Mouse (Mus musculus) intestine, embryonic 15.5 days (tissue): ENCODE results near the gene Dlg1. TPM values are rescaled to one million over a fixed set of nuclear protein-coding genes. Genes with fewer than 3 reads are reported as not detected.

ENCODE experiments used
- ATAC-seq: fragments of 200-750 bp; cut with Nextera tagmentation; 2 replicates; pipeline ENCODE4 v1.8.0; 2017; ENCODE audit warnings: moderate TSS enrichment, moderate library complexity
- H3K27ac ChIP-seq: fragments of 300-500 bp; sonication (generic); 2 replicates; pipeline ENCODE4 v1.5.1; 2015; ENCODE audit warnings: mild to moderate bottlenecking, inconsistent platforms
- H3K27me3 ChIP-seq: fragments of 300-500 bp; sonication (generic); replicated peaks from 2 replicates; pipeline ENCODE4 v1.6.1; 2015; ENCODE audit warnings: inconsistent platforms
- H3K36me3 ChIP-seq: fragments of 300-500 bp; sonication (generic); 2 replicates; pipeline ENCODE4 v1.6.1; 2015; ENCODE audit warnings: inconsistent platforms
- H3K4me1 ChIP-seq: fragments of 300-500 bp; sonication (generic); replicated peaks from 2 replicates; pipeline ENCODE4 v1.6.1; 2015; ENCODE audit warnings: inconsistent platforms
- H3K4me2 ChIP-seq: fragments of 300-500 bp; sonication (generic); replicated peaks from 2 replicates; pipeline ENCODE4 v1.6.1; 2015; ENCODE audit warnings: mild to moderate bottlenecking, inconsistent platforms
- H3K4me3 ChIP-seq: fragments of 300-500 bp; sonication (generic); replicated peaks from 2 replicates; pipeline ENCODE4 v1.5.1; 2015; ENCODE audit warnings: inconsistent platforms
- H3K9ac ChIP-seq: fragments of 300-500 bp; sonication (generic); 2 replicates; pipeline ENCODE4 v1.6.1; 2015; ENCODE audit warnings: inconsistent platforms
- H3K9me3 ChIP-seq: fragments of 300-500 bp; sonication (generic); 2 replicates; pipeline ENCODE4 v1.6.1; 2016; ENCODE audit warnings: inconsistent platforms
- WGBS: fragments of 180-500 bp; shearing (Covaris S2); methylation state at CpG from one replicate; pipeline ENCODE4 v1.1.7; 2015; 5-methylcytosine and 5-hydroxymethylcytosine counted together
- polyA plus RNA-seq: library from polyadenylated mRNA; unstranded; fragments of >200 nt; fragmentation: Nextera tagmentation; extraction: Ambion mirVana; gene quantifications from 2 replicates; pipeline ENCODE4 v1.2.1, GENCODE M21; 2015

The Dlg1 gene
- polyA plus RNA-seq, 1 experiment from 2014 or later = 18.6 TPM

- Histone ChIP-seq H3K27me3 (no peaks in the 10 kb centered on the region), H3K4me3 (no peak overlapping the region), H3K9me3 (no peaks in the 10 kb centered on the region), H3K4me1 (peaks cover 6% of the 10 kb centered on the region; the same call in 1 of the 2 replicates), H3K36me3 (no peaks in the 10 kb centered on the region), H3K4me2 (no peak overlapping the region), H3K27ac (no peak overlapping the region), H3K9ac (no peak overlapping the region)
- ATAC-seq = no peak
- WGBS = 93% methylated on average over 4 of the region's 4 CpGs
These were observed 28.9 kb upstream of the Dlg1 start for GRCm38 (mm10) chr16:31634371-31634770.

GRCm38 (mm10) chr16:31638393-31638792 lies 24.9 kb upstream of the Dlg1 start:
- H3K4me2 ChIP-seq = no peak overlapping the region
- peaks cover 10% of the 10 kb centered on the region; the same call in 1 of the 2 replicates for H3K4me1 ChIP-seq
- ATAC-seq = peak; percentile 49; the same call in 1 of the 2 replicates
- no peaks in the 10 kb centered on the region for H3K9me3 ChIP-seq
- H3K27ac ChIP-seq = no peak overlapping the region
- 31% methylated on average over 7 of the region's 7 CpGs for WGBS
- no peaks in the 10 kb centered on the region for H3K27me3 ChIP-seq
- H3K9ac ChIP-seq = no peak overlapping the region
- H3K4me3 ChIP-seq = no peak overlapping the region
- H3K36me3 ChIP-seq = no peaks in the 10 kb centered on the region

- no peak for ATAC-seq
- H3K4me3 ChIP-seq = no peak overlapping the region
These were observed 23.3 kb upstream of the Dlg1 start for GRCm38 (mm10) chr16:31639946-31640345.

GRCm38 (mm10) chr16:31641776-31642175 lies 21.5 kb upstream of the Dlg1 start:
- H3K9me3 ChIP-seq = no peaks in the 10 kb centered on the region
- no peaks in the 10 kb centered on the region for H3K27me3 ChIP-seq
- peaks cover 10% of the 10 kb centered on the region; the same call in 1 of the 2 replicates for H3K4me1 ChIP-seq
- no peak overlapping the region for H3K27ac ChIP-seq
- 72% methylated on average over 4 of the region's 4 CpGs for WGBS
- no peak overlapping the region for H3K4me2 ChIP-seq
- no peak overlapping the region for H3K4me3 ChIP-seq
- H3K36me3 ChIP-seq = no peaks in the 10 kb centered on the region
- H3K9ac ChIP-seq = no peak overlapping the region
- no peak for ATAC-seq

More at GRCm38 (mm10) chr16:31639946-31640345, 23.3 kb upstream of the Dlg1 start:
- Histone ChIP-seq H3K4me2 (no peak overlapping the region), H3K27ac (no peak overlapping the region), H3K9me3 (no peaks in the 10 kb centered on the region), H3K9ac (no peak overlapping the region), H3K36me3 (no peaks in the 10 kb centered on the region), H3K4me1 (peaks cover 10% of the 10 kb centered on the region; the same call in 1 of the 2 replicates), H3K27me3 (no peaks in the 10 kb centered on the region)
- 59% methylated on average over 4 of the region's 4 CpGs for WGBS

- Histone ChIP-seq H3K9ac (no peak overlapping the region), H3K36me3 (no peaks in the 10 kb centered on the region), H3K4me3 (no peak overlapping the region), H3K4me1 (no peaks in the 10 kb centered on the region), H3K4me2 (no peak overlapping the region), H3K27ac (no peak overlapping the region), H3K27me3 (no peaks in the 10 kb centered on the region), H3K9me3 (no peaks in the 10 kb centered on the region)
- 69% methylated on average over 7 of the region's 7 CpGs for WGBS
- no peak for ATAC-seq
These were observed 16.0 kb upstream of the Dlg1 start for GRCm38 (mm10) chr16:31647221-31647620.

GRCm38 (mm10) chr16:31650788-31651187 lies 12.5 kb upstream of the Dlg1 start:
- WGBS = 36% methylated on average over 6 of the region's 6 CpGs
- H3K9ac ChIP-seq = no peak overlapping the region
- H3K9me3 ChIP-seq = no peaks in the 10 kb centered on the region
- no peak overlapping the region for H3K27ac ChIP-seq
- H3K4me1 ChIP-seq = no peaks in the 10 kb centered on the region
- ATAC-seq = no peak
- no peak overlapping the region for H3K4me2 ChIP-seq
- no peak overlapping the region for H3K4me3 ChIP-seq
- no peaks in the 10 kb centered on the region for H3K36me3 ChIP-seq
- H3K27me3 ChIP-seq = no peaks in the 10 kb centered on the region

- no peaks in the 10 kb centered on the region for H3K9me3 ChIP-seq
- no peaks in the 10 kb centered on the region for H3K4me1 ChIP-seq
- no peak overlapping the region for H3K4me3 ChIP-seq
- no peaks in the 10 kb centered on the region for H3K27me3 ChIP-seq
- no peak overlapping the region for H3K9ac ChIP-seq
- no peaks in the 10 kb centered on the region for H3K36me3 ChIP-seq
- no peak overlapping the region for H3K27ac ChIP-seq
- ATAC-seq = no peak
- 89% methylated on average over 3 of the region's 3 CpGs for WGBS
- no peak overlapping the region for H3K4me2 ChIP-seq
These were observed 11.7 kb upstream of the Dlg1 start for GRCm38 (mm10) chr16:31651541-31651940.

- no peaks in the 10 kb centered on the region for H3K27me3 ChIP-seq
- no peak overlapping the region for H3K9ac ChIP-seq
- no peak overlapping the region for H3K27ac ChIP-seq
- H3K4me1 ChIP-seq = no peaks in the 10 kb centered on the region
- H3K36me3 ChIP-seq = no peaks in the 10 kb centered on the region
- H3K9me3 ChIP-seq = no peaks in the 10 kb centered on the region
- H3K4me3 ChIP-seq = no peak overlapping the region
- no peak overlapping the region for H3K4me2 ChIP-seq
- ATAC-seq = no peak
- 64% methylated on average over 9 of the region's 9 CpGs for WGBS
These were observed 11.0 kb upstream of the Dlg1 start for GRCm38 (mm10) chr16:31652115-31652843.

GRCm38 (mm10) chr16:31653616-31654015 lies 9.6 kb upstream of the Dlg1 start:
- H3K36me3 ChIP-seq = no peaks in the 10 kb centered on the region
- H3K4me1 ChIP-seq = no peaks in the 10 kb centered on the region
- no peaks in the 10 kb centered on the region for H3K27me3 ChIP-seq
- H3K9ac ChIP-seq = no peak overlapping the region
- H3K9me3 ChIP-seq = no peaks in the 10 kb centered on the region
- H3K4me2 ChIP-seq = no peak overlapping the region
- WGBS = 85% methylated on average over 5 of the region's 5 CpGs
- no peak for ATAC-seq
- H3K4me3 ChIP-seq = no peak overlapping the region
- no peak overlapping the region for H3K27ac ChIP-seq

GRCm38 (mm10) chr16:31654021-31654420 lies 9.2 kb upstream of the Dlg1 start:
- H3K27ac ChIP-seq = no peak overlapping the region
- H3K4me3 ChIP-seq = no peak overlapping the region
- H3K36me3 ChIP-seq = no peaks in the 10 kb centered on the region
- H3K9me3 ChIP-seq = no peaks in the 10 kb centered on the region
- no peaks in the 10 kb centered on the region for H3K4me1 ChIP-seq
- no peak for ATAC-seq
- WGBS = 92% methylated on average over 7 of the region's 7 CpGs
- H3K27me3 ChIP-seq = no peaks in the 10 kb centered on the region
- no peak overlapping the region for H3K4me2 ChIP-seq
- no peak overlapping the region for H3K9ac ChIP-seq

GRCm38 (mm10) chr16:31655531-31655930 lies 7.7 kb upstream of the Dlg1 start:
- no peaks in the 10 kb centered on the region for H3K9me3 ChIP-seq
- WGBS = 79% methylated on average over 2 of the region's 2 CpGs
- no peak overlapping the region for H3K4me2 ChIP-seq
- H3K27ac ChIP-seq = no peak overlapping the region
- H3K9ac ChIP-seq = no peak overlapping the region
- no peak overlapping the region for H3K4me3 ChIP-seq
- ATAC-seq = no peak
- H3K27me3 ChIP-seq = no peaks in the 10 kb centered on the region
- no peaks in the 10 kb centered on the region for H3K4me1 ChIP-seq
- H3K36me3 ChIP-seq = no peaks in the 10 kb centered on the region

- Histone ChIP-seq H3K4me3 (no peak overlapping the region), H3K9me3 (no peaks in the 10 kb centered on the region), H3K27ac (no peak overlapping the region), H3K4me2 (no peak overlapping the region), H3K9ac (no peak overlapping the region), H3K36me3 (no peaks in the 10 kb centered on the region), H3K4me1 (no peaks in the 10 kb centered on the region), H3K27me3 (no peaks in the 10 kb centered on the region)
- no peak for ATAC-seq
- WGBS = 34% methylated on average over 2 of the region's 2 CpGs
These were observed 5.7 kb upstream of the Dlg1 start for GRCm38 (mm10) chr16:31657502-31657901.
